Mouse (Mus musculus): ENCODE measurements at regions not wholly inside any gene's neighbourhood (a gene's known extent, or its start where the extent isn't known, plus 50 kb on each side); places are given as distances from the start of the nearest gene placed in this dataset.

DNA sequence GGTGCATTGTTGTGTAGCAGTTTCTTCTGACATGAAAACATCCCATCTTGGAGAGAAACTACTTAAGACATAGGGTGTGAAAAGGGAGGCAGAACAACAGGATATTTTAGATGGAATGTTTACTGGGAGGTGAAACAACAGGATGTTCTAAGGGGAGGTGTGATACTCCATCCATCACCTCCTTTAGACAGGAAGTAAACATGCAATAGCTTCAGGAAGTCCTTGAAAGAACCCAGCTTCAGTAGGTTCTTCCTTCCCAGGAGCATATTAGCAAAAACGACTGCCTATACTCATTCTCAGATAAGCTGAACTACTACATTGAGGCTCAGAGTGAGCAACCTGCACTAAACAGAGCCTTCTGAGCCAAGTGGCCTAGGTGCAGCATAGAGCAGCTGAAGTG lies 82.6 kb upstream of the Med14 start:
- Histone ChIP-seq H3K4me3 (replicated peaks in 1 of 3; ENCODE audit: low read depth in 2 of 3, low read length in 2 of 3, poor library complexity in 1 of 3) (no peak overlapping the region), H3K27me3 (replicated peaks) (no peaks in the 10 kb centered on the region), H3K9me3 (replicated peaks; ENCODE audit: low read length) (no peaks in the 10 kb centered on the region), H3K9ac (ENCODE audit: insufficient read depth, low read depth) (no peak overlapping the region), H3K36me3 (replicated peaks in 1 of 2; ENCODE audit: control insufficient read depth in 1 of 2, insufficient read depth in 1 of 2, low read length in 1 of 2) (no peaks in the 10 kb centered on the region), H3K79me2 (replicated peaks; ENCODE audit: control insufficient read depth, extremely low read depth, insufficient read depth, poor library complexity, severe bottlenecking) (no peaks in the 10 kb centered on the region), H3K27ac (ENCODE audit: insufficient read depth, low read depth) (no peak overlapping the region), H3K4me2 (ENCODE audit: insufficient read depth, low read depth, poor library complexity, severe bottlenecking) (no peak overlapping the region), H3K4me1 (ENCODE audit: control insufficient read depth in 1 of 2, insufficient read depth in 2 of 2) (peaks cover 0 to 3% of the 10 kb centered on the region in 2 experiments; a peak in 1 of 4 replicates)
- DNase-seq (ENCODE audit: extremely low read depth): no peak
- dilution Hi-C loops (cut with MboI; ENCODE audit: extremely low pct_ligation_motif_present, extremely low pct_unique_long_range_greater_than_20kb, low sequenced_read_pairs) (no loop called here), in situ Hi-C loops (cut with MboI; ENCODE audit: low pct_ligation_motif_present, low pct_unique_long_range_greater_than_20kb, low sequenced_read_pairs) (no loop called here)
- TF ChIP-seq SMC3 (IDR thresholded peaks at IDR 0.05; ENCODE audit: low read depth, low read length): no peak
- 0 out of 2 replicates have a peak, but pooled peaks have one; percentile 9 for TF ChIP-seq ELF1 (IDR thresholded peaks at IDR 0.05; ENCODE audit: low read depth, low read length)

DNA sequence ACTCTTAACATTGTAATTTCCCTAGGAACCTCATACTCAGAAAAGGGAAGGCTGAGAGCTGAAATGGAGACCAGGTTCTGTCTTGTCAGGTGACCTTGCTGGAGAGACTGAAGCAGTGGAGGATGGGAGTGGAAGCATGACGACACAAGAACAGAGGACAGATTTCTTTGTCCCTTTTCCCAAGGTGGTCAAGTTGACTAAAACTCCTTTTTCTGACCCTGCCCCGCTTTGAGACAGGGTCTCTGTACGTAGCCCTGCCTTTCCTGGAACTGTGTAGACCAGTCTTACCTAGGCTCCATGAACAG lies 79.1 kb upstream of the Med14 start:
- DNase-seq (ENCODE audit: extremely low read depth): no peak
- dilution Hi-C loops (cut with MboI; ENCODE audit: extremely low pct_ligation_motif_present, extremely low pct_unique_long_range_greater_than_20kb, low sequenced_read_pairs): no loop called here
- Histone ChIP-seq H3K4me3 (replicated peaks in 1 of 3; ENCODE audit: low read depth in 2 of 3, low read length in 2 of 3, poor library complexity in 1 of 3) (no peak overlapping the region), H3K4me1 (ENCODE audit: control insufficient read depth in 1 of 2, insufficient read depth in 2 of 2) (no peaks in the 10 kb centered on the region), H3K27me3 (replicated peaks) (no peaks in the 10 kb centered on the region), H3K9ac (ENCODE audit: insufficient read depth, low read depth) (no peak overlapping the region), H3K27ac (ENCODE audit: insufficient read depth, low read depth) (no peak overlapping the region), H3K4me2 (ENCODE audit: insufficient read depth, low read depth, poor library complexity, severe bottlenecking) (no peak overlapping the region), H3K9me3 (replicated peaks; ENCODE audit: low read length) (no peaks in the 10 kb centered on the region), H3K36me3 (replicated peaks in 1 of 2; ENCODE audit: control insufficient read depth in 1 of 2, insufficient read depth in 1 of 2, low read length in 1 of 2) (no peaks in the 10 kb centered on the region), H3K79me2 (replicated peaks; ENCODE audit: control insufficient read depth, extremely low read depth, insufficient read depth, poor library complexity, severe bottlenecking) (no peaks in the 10 kb centered on the region)
- TF ChIP-seq MAFK (IDR thresholded peaks at IDR 0.05; ENCODE audit: insufficient replicate concordance, low read length) (no peak), HCFC1 (IDR thresholded peaks at IDR 0.05; ENCODE audit: low read depth, low read length) (no peak), ETS1 (conservative IDR thresholded peaks at IDR 0.05; ENCODE audit: low read depth, low read length) (no peak), RAD21 (IDR thresholded peaks at IDR 0.05; ENCODE audit: low read depth, low read length) (no peak), CHD2 (IDR thresholded peaks at IDR 0.05; ENCODE audit: low read length) (no peak), SMC3 (IDR thresholded peaks at IDR 0.05; ENCODE audit: low read depth, low read length) (no peak), KAT2A (IDR thresholded peaks at IDR 0.05; ENCODE audit: insufficient replicate concordance, low read length) (no peak), JUND (conservative IDR thresholded peaks at IDR 0.05; ENCODE audit: low read depth, low read length) (no peak), EP300 (IDR thresholded peaks at IDR 0.05; ENCODE audit: low read length) (no peak), MAX (IDR thresholded peaks at IDR 0.05; ENCODE audit: low read length) (no peak), MXI1 (IDR thresholded peaks at IDR 0.05; ENCODE audit: low read depth, low read length) (no peak), GABPA (IDR thresholded peaks at IDR 0.05; ENCODE audit: insufficient replicate concordance, low read depth, low read length) (no peak), POLR2A (IDR thresholded peaks at IDR 0.05; ENCODE audit: low read depth, low read length) (no peak), USF1 (IDR thresholded peaks at IDR 0.05; ENCODE audit: low read depth, low read length) (no peak), TCF12 (IDR thresholded peaks at IDR 0.05; ENCODE audit: low read depth, low read length) (no peak), MEF2A (IDR thresholded peaks at IDR 0.05; ENCODE audit: borderline replicate concordance, low read depth, low read length) (no peak), CTCF (conservative IDR thresholded peaks at IDR 0.05 in 1 of 2, IDR thresholded peaks at IDR 0.05 in 1 of 2; ENCODE audit: low read depth in 2 of 2, low read length in 2 of 2) (no peak), ZMIZ1 (IDR thresholded peaks at IDR 0.05; ENCODE audit: low read depth, low read length) (no peak), E2F4 (IDR thresholded peaks at IDR 0.05; ENCODE audit: insufficient replicate concordance, low read depth, low read length) (no peak), RCOR1 (conservative IDR thresholded peaks at IDR 0.05; ENCODE audit: low read depth, low read length) (no peak)
- in situ Hi-C loops (cut with MboI; ENCODE audit: low pct_ligation_motif_present, low pct_unique_long_range_greater_than_20kb, low sequenced_read_pairs): no loop called here
